Mouse (Mus musculus) lung, embryonic 15.5 days (tissue): Measurements from ENCODE around the gene Lpp. TPM values are rescaled to one million over a fixed set of nuclear protein-coding genes. Genes with fewer than 3 reads are reported as not detected.

ENCODE experiments used
- ATAC-seq: fragments of 200-750 bp; cut with Nextera tagmentation; 2 replicates; pipeline ENCODE4 v1.8.0; 2017; ENCODE audit warnings: moderate number of reproducible peaks, borderline replicate concordance; ENCODE audit not compliant: low FRiP score, low TSS enrichment; ENCODE audit errors: extremely low read depth
- H3K27ac ChIP-seq: fragments of 300-500 bp; sonication (generic); 2 replicates; pipeline ENCODE4 v1.5.1; 2015; ENCODE audit warnings: moderate library complexity, mild to moderate bottlenecking, inconsistent platforms
- H3K27me3 ChIP-seq: fragments of 300-500 bp; sonication (generic); 2 replicates; pipeline ENCODE4 v1.6.1; 2015; ENCODE audit warnings: inconsistent platforms
- H3K36me3 ChIP-seq: fragments of 300-500 bp; sonication (generic); 2 replicates; pipeline ENCODE4 v1.6.1; 2015; ENCODE audit warnings: inconsistent platforms
- H3K4me1 ChIP-seq: fragments of 300-500 bp; sonication (generic); 2 replicates; pipeline ENCODE4 v1.6.1; 2015; ENCODE audit warnings: inconsistent platforms
- H3K4me2 ChIP-seq: fragments of 300-500 bp; sonication (generic); 2 replicates; pipeline ENCODE4 v1.6.1; 2015; ENCODE audit warnings: inconsistent platforms, mild to moderate bottlenecking, moderate library complexity
- H3K4me3 ChIP-seq: fragments of 300-500 bp; sonication (generic); 2 replicates; pipeline ENCODE4 v1.5.1; 2015; ENCODE audit warnings: mild to moderate bottlenecking, inconsistent platforms
- H3K9ac ChIP-seq: fragments of 300-500 bp; sonication (generic); 2 replicates; pipeline ENCODE4 v1.6.1; 2015; ENCODE audit warnings: inconsistent platforms
- H3K9me3 ChIP-seq: fragments of 300-500 bp; sonication (generic); 2 replicates; pipeline ENCODE4 v1.6.1; 2016; ENCODE audit warnings: inconsistent platforms
- WGBS: fragments of 180-500 bp; shearing (Covaris S2); methylation state at CpG from one replicate; pipeline ENCODE4 v1.1.7; 2015; 5-methylcytosine and 5-hydroxymethylcytosine counted together
- polyA plus RNA-seq: library from polyadenylated mRNA; unstranded; fragments of >200 nt; fragmentation: Nextera tagmentation; extraction: Ambion mirVana; gene quantifications from 2 replicates; pipeline ENCODE4 v1.2.1, GENCODE M21; 2015

The Lpp gene
- polyA plus RNA-seq, 1 experiment from 2014 or later, result 65.4 TPM

GRCm38 (mm10) chr16:24454493-24454892 lies 61.2 kb downstream of the Lpp start:
- peak; percentile 72; the same call in 1 of the 2 replicates for ATAC-seq
- Histone ChIP-seq H3K4me1 (peaks cover 52% of the 10 kb centered on the region), H3K4me3 (no peak overlapping the region), H3K9ac (no peak overlapping the region), H3K27me3 (no peaks in the 10 kb centered on the region), H3K36me3 (peaks cover 12% of the 10 kb centered on the region; the same call in 1 of the 2 replicates), H3K9me3 (no peaks in the 10 kb centered on the region), H3K27ac (peak overlapping the region; percentile 48), H3K4me2 (no peak overlapping the region; the same call in 1 of the 2 replicates)
- WGBS, result 4% methylated on average over 4 of the region's 4 CpGs

GRCm38 (mm10) chr16:24455361-24455855 lies 62.1 kb downstream of the Lpp start:
- no peak overlapping the region for H3K9ac ChIP-seq
- H3K27ac ChIP-seq, result no peak overlapping the region
- H3K4me3 ChIP-seq, result no peak overlapping the region
- H3K36me3 ChIP-seq, result peaks cover 12% of the 10 kb centered on the region; the same call in 1 of the 2 replicates
- peaks cover 51% of the 10 kb centered on the region for H3K4me1 ChIP-seq
- no peaks in the 10 kb centered on the region for H3K9me3 ChIP-seq
- 31% methylated on average over 3 of the region's 3 CpGs for WGBS
- ATAC-seq, result no peak
- no peak overlapping the region for H3K4me2 ChIP-seq
- no peaks in the 10 kb centered on the region for H3K27me3 ChIP-seq

GRCm38 (mm10) chr16:24463842-24464241 lies 70.5 kb downstream of the Lpp start:
- Histone ChIP-seq H3K27me3 (no peaks in the 10 kb centered on the region), H3K36me3 (peaks cover 3% of the 10 kb centered on the region; the same call in 1 of the 2 replicates), H3K9ac (no peak overlapping the region), H3K4me2 (no peak overlapping the region), H3K9me3 (no peaks in the 10 kb centered on the region), H3K27ac (no peak overlapping the region), H3K4me3 (no peak overlapping the region), H3K4me1 (peaks cover 13% of the 10 kb centered on the region)
- WGBS, result 86% methylated on average over 2 of the region's 2 CpGs
- no peak for ATAC-seq

GRCm38 (mm10) chr16:24464436-24464835 lies 71.1 kb downstream of the Lpp start:
- Histone ChIP-seq H3K36me3 (peaks cover 3% of the 10 kb centered on the region; the same call in 1 of the 2 replicates), H3K27ac (no peak overlapping the region), H3K9me3 (no peaks in the 10 kb centered on the region), H3K4me3 (no peak overlapping the region), H3K27me3 (no peaks in the 10 kb centered on the region), H3K4me2 (no peak overlapping the region), H3K9ac (no peak overlapping the region), H3K4me1 (peaks cover 13% of the 10 kb centered on the region)
- 76% methylated on average over 5 of the region's 5 CpGs for WGBS
- ATAC-seq, result no peak

- Histone ChIP-seq H3K4me2 (no peak overlapping the region), H3K4me3 (no peak overlapping the region), H3K27ac (no peak overlapping the region), H3K4me1 (peaks cover 8% of the 10 kb centered on the region; the same call in 1 of the 2 replicates), H3K27me3 (no peaks in the 10 kb centered on the region), H3K9ac (no peak overlapping the region), H3K9me3 (no peaks in the 10 kb centered on the region), H3K36me3 (peaks cover 3% of the 10 kb centered on the region; the same call in 1 of the 2 replicates)
- no peak for ATAC-seq
- 66% methylated on average over 5 of the region's 5 CpGs for WGBS
Observed at GRCm38 (mm10) chr16:24465633-24466032, 72.3 kb downstream of the Lpp start.

GRCm38 (mm10) chr16:24467544-24468290 lies 74.4 kb downstream of the Lpp start:
- H3K4me1 ChIP-seq, result peaks cover 10% of the 10 kb centered on the region; the same call in 1 of the 2 replicates

GRCm38 (mm10) chr16:24469313-24469712 lies 76.0 kb downstream of the Lpp start:
- Histone ChIP-seq H3K4me3 (no peak overlapping the region), H3K27ac (no peak overlapping the region), H3K36me3 (peaks cover 10% of the 10 kb centered on the region), H3K4me1 (peaks cover 14% of the 10 kb centered on the region; the same call in 1 of the 2 replicates), H3K9me3 (no peaks in the 10 kb centered on the region), H3K4me2 (no peak overlapping the region), H3K9ac (no peak overlapping the region), H3K27me3 (no peaks in the 10 kb centered on the region)
- 39% methylated on average over 3 of the region's 3 CpGs for WGBS
- ATAC-seq, result no peak

More at GRCm38 (mm10) chr16:24467544-24468290, 74.4 kb downstream of the Lpp start:
- Histone ChIP-seq H3K36me3 (peaks cover 10% of the 10 kb centered on the region), H3K9ac (no peak overlapping the region), H3K9me3 (no peaks in the 10 kb centered on the region), H3K27ac (no peak overlapping the region), H3K27me3 (no peaks in the 10 kb centered on the region), H3K4me3 (no peak overlapping the region), H3K4me2 (no peak overlapping the region)
- 77% methylated on average over 17 of the region's 17 CpGs for WGBS
- ATAC-seq, result no peak

- Histone ChIP-seq H3K9ac (no peak overlapping the region), H3K4me1 (peaks cover 25% of the 10 kb centered on the region), H3K27me3 (no peaks in the 10 kb centered on the region), H3K4me3 (no peak overlapping the region), H3K36me3 (peaks cover 10% of the 10 kb centered on the region), H3K4me2 (no peak overlapping the region), H3K9me3 (no peaks in the 10 kb centered on the region), H3K27ac (no peak overlapping the region)
- ATAC-seq, result no peak
- WGBS, result 70% methylated on average over 1 of the region's 1 CpGs
Observed at GRCm38 (mm10) chr16:24470601-24471000, 77.3 kb downstream of the Lpp start.

- Histone ChIP-seq H3K27ac (no peak overlapping the region), H3K4me1 (peaks cover 30% of the 10 kb centered on the region), H3K9ac (no peak overlapping the region), H3K4me2 (no peak overlapping the region), H3K36me3 (peaks cover 10% of the 10 kb centered on the region), H3K27me3 (no peaks in the 10 kb centered on the region), H3K9me3 (no peaks in the 10 kb centered on the region), H3K4me3 (no peak overlapping the region)
- WGBS, result 67% methylated on average over 4 of the region's 4 CpGs
- ATAC-seq, result no peak
Observed at GRCm38 (mm10) chr16:24471029-24471428, 77.7 kb downstream of the Lpp start.

- WGBS, result 66% methylated on average over 1 of the region's 1 CpGs
- no peak for ATAC-seq
- no peak overlapping the region for H3K4me2 ChIP-seq
Observed at GRCm38 (mm10) chr16:24471801-24472200, 78.5 kb downstream of the Lpp start.

GRCm38 (mm10) chr16:24473966-24474365 lies 80.7 kb downstream of the Lpp start:
- Histone ChIP-seq H3K4me1 (peaks cover 48% of the 10 kb centered on the region), H3K27me3 (no peaks in the 10 kb centered on the region), H3K9me3 (no peaks in the 10 kb centered on the region), H3K4me2 (no peak overlapping the region), H3K9ac (no peak overlapping the region), H3K27ac (no peak overlapping the region), H3K36me3 (peaks cover 7% of the 10 kb centered on the region; the same call in 1 of the 2 replicates), H3K4me3 (no peak overlapping the region)
- no peak for ATAC-seq
- 59% methylated on average over 3 of the region's 3 CpGs for WGBS

More at GRCm38 (mm10) chr16:24471801-24472200, 78.5 kb downstream of the Lpp start:
- no peaks in the 10 kb centered on the region for H3K27me3 ChIP-seq
- H3K4me3 ChIP-seq, result no peak overlapping the region
- peaks cover 32% of the 10 kb centered on the region for H3K4me1 ChIP-seq
- H3K36me3 ChIP-seq, result peaks cover 10% of the 10 kb centered on the region
- no peaks in the 10 kb centered on the region for H3K9me3 ChIP-seq
- H3K27ac ChIP-seq, result no peak overlapping the region
- no peak overlapping the region for H3K9ac ChIP-seq

GRCm38 (mm10) chr16:24474781-24475180 lies 81.5 kb downstream of the Lpp start:
- ATAC-seq, result no peak
- H3K36me3 ChIP-seq, result peaks cover 7% of the 10 kb centered on the region; the same call in 1 of the 2 replicates
- H3K9ac ChIP-seq, result no peak overlapping the region
- H3K4me1 ChIP-seq, result peaks cover 44% of the 10 kb centered on the region
- H3K4me2 ChIP-seq, result no peak overlapping the region
- no peak overlapping the region for H3K4me3 ChIP-seq
- H3K9me3 ChIP-seq, result no peaks in the 10 kb centered on the region
- WGBS, result 45% methylated on average over 6 of the region's 6 CpGs
- no peaks in the 10 kb centered on the region for H3K27me3 ChIP-seq
- H3K27ac ChIP-seq, result no peak overlapping the region
